Mouse (Mus musculus) activated CD4-positive, CD25-positive, alpha-beta regulatory T cell, adult 4 months (primary cell): Measurements from ENCODE around the gene Gm2564. TPM values are rescaled to one million over a fixed set of nuclear protein-coding genes. Genes with fewer than 3 reads are reported as not detected.
"Not testable (repeated sequence)": the region's sequence is repeated elsewhere in the genome, so short reads cannot be mapped to it uniquely, and the experiment has no call there.

Experiments
- ATAC-seq: one replicate; pipeline ENCODE4 v1.8.0; 2017
- polyA plus RNA-seq, 2 experiments: library from polyadenylated mRNA; unstranded; fragments of 100-300 nt; shearing (Covaris generic); gene quantifications; one replicate each; pipeline ENCODE4 v1.2.1; 2017

Gene Gm2564
- polyA plus RNA-seq: not detected

GRCm38 (mm10) chr4:42629419-42629818, at the start of gene Gm2564:
Gene Gm2564 (plus strand): TSS chr4:42629719.
- not testable (repeated sequence) for ATAC-seq

- ATAC-seq: not testable (repeated sequence)
These were observed 17.6 kb upstream of the Gm2564 start, which contains the start of gene Gm10591 for GRCm38 (mm10) chr4:42611895-42612294. Gene Gm10591 (plus strand): TSS chr4:42612195.

- ATAC-seq: not testable (repeated sequence)
These were observed 25.4 kb downstream of the Gm2564 start, which contains the start of gene Ccl27b for GRCm38 (mm10) chr4:42654951-42655350. Gene Ccl27b (plus strand): TSS chr4:42655251.

- ATAC-seq: not testable (repeated sequence)
These were observed 32.3 kb downstream of the Gm2564 start, which contains the start of gene Il11ra2 for GRCm38 (mm10) chr4:42661793-42662192. Gene Il11ra2 (minus strand): TSS chr4:42661893.

- not testable (repeated sequence) for ATAC-seq
These were observed 45.9 kb downstream of the Gm2564 start for GRCm38 (mm10) chr4:42675415-42675814.

- ATAC-seq: not testable (repeated sequence)
These were observed 49.8 kb downstream of the Gm2564 start for GRCm38 (mm10) chr4:42679365-42679764.

GRCm38 (mm10) chr4:42680374-42681356, 51.1 kb downstream of the Gm2564 start:
- ATAC-seq: not testable (repeated sequence)

Other genes with a start within 250 kb of the Gm2564 start
- gene Gm21586, start 190.3 kb upstream of the Gm2564 start, polyA plus RNA-seq: not detected
- not detected for gene Gm2163, start 163.0 kb upstream of the Gm2564 start, polyA plus RNA-seq
- gene Fam205a2, start 101.5 kb upstream of the Gm2564 start, polyA plus RNA-seq: not detected
- not detected for gene Gm10591, start 17.5 kb upstream of the Gm2564 start, polyA plus RNA-seq
- gene Ccl27b, start 25.5 kb downstream of the Gm2564 start, polyA plus RNA-seq: not detected
- not detected for gene Il11ra2, start 32.2 kb downstream of the Gm2564 start, polyA plus RNA-seq
- gene 4930578G10Rik, start 105.8 kb downstream of the Gm2564 start, polyA plus RNA-seq: not detected
- not detected for gene Ccl19, start 126.9 kb downstream of the Gm2564 start, polyA plus RNA-seq
- gene Ccl21a, start 144.3 kb downstream of the Gm2564 start, polyA plus RNA-seq: not detected
- gene Fam205a1, start 224.2 kb downstream of the Gm2564 start, polyA plus RNA-seq: not detected
- gene Gm12394, start 227.1 kb downstream of the Gm2564 start, polyA plus RNA-seq: not detected
- not detected for gene Fam205c, start 244.5 kb downstream of the Gm2564 start, polyA plus RNA-seq